Mouse (Mus musculus) myocyte (in vitro differentiated cells): ENCODE results near the gene Tuba4a.

Source experiments
- CEBPB ChIP-seq: IDR thresholded peaks from 2 replicates; pipeline ENCODE4 v1.6.1; 2011; ENCODE audit warnings: mild to moderate bottlenecking, moderate library complexity; ENCODE audit not compliant: poor library complexity, insufficient read depth, severe bottlenecking
- MAX ChIP-seq: IDR thresholded peaks from one replicate; pipeline ENCODE4 v1.6.1; 2011; ENCODE audit warnings: low read depth, mild to moderate bottlenecking, control low read depth
- POLR2A ChIP-seq: IDR thresholded peaks from one replicate; pipeline ENCODE4 v1.6.1; 2011; ENCODE audit warnings: low read depth, mild to moderate bottlenecking, control low read depth, moderate library complexity; ENCODE audit not compliant: insufficient read length
- POLR2AphosphoS2 ChIP-seq: IDR thresholded peaks from one replicate; pipeline ENCODE4 v1.6.1; 2011; ENCODE audit warnings: low read depth, control low read depth; ENCODE audit not compliant: insufficient read length
- REST ChIP-seq: IDR thresholded peaks from one replicate; pipeline ENCODE4 v1.6.1; 2011; ENCODE audit warnings: mild to moderate bottlenecking, control low read depth, moderate library complexity; ENCODE audit not compliant: insufficient read depth, insufficient read length
- SRF ChIP-seq: IDR thresholded peaks from one replicate; pipeline ENCODE4 v1.6.1; 2011; ENCODE audit warnings: low read depth; ENCODE audit not compliant: control insufficient read depth, insufficient read length
- USF1 ChIP-seq: IDR thresholded peaks from one replicate; pipeline ENCODE4 v1.6.1; 2011; ENCODE audit warnings: low read depth, mild to moderate bottlenecking, control low read depth, moderate library complexity

GRCm38 (mm10) chr1:75217893-75218226, 1.8 kb downstream of the Tuba4a start:
- no peak for TF ChIP-seq POLR2A
- no peak for TF ChIP-seq SRF
- no peak for TF ChIP-seq POLR2AphosphoS2
- TF ChIP-seq REST = no peak
- TF ChIP-seq USF1 = no peak
- no peak for TF ChIP-seq MAX
- no peak for TF ChIP-seq CEBPB
